Mouse (Mus musculus): ENCODE measurements at regions not wholly inside any gene's neighbourhood (a gene's known extent, or its start where the extent isn't known, plus 50 kb on each side); places are given as distances from the start of the nearest gene placed in this dataset.

DNA sequence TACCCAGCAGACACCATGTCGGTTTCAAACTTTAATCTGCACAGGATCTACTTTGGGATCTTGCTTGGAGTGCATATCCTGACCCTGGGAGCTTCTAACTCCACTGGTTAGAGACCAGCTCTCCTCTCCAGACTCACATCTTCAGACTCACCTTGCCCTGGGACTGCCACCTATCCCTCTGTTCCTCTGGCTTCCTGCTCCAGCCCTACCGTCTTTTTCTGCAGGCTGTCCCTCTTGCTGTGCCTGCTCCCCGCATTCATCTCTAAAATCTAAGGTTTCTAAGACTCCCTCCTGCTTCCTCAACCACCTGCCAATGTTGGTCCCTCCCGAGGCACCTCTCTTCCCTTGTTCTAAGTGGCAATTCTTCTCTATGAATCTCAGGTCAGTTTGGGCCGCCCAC is 233.2 kb downstream of the Plpp3 start:
- DNase-seq (ENCODE audit: low spot score): no peak

DNA sequence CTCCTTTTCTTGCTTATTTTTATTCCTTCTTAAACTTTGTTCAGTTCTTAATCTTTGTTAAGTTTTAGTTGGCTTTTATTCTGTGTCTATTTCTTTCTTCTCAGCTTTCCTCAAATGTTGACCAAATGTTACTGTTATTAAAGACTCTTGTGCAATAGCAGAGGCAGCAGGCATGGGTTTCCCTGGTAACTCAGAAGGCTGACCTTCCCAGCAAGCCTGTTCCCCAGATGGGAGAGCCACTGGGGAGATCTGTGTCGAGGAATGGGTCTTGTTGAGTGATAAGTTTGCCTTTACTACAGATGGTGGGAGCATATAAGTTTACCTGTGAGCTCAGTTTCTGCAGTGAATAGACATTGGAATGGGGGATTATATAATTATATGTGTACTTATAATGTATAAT is 237.2 kb downstream of the Plpp3 start:
- DNase-seq (ENCODE audit: low spot score): no peak

DNA sequence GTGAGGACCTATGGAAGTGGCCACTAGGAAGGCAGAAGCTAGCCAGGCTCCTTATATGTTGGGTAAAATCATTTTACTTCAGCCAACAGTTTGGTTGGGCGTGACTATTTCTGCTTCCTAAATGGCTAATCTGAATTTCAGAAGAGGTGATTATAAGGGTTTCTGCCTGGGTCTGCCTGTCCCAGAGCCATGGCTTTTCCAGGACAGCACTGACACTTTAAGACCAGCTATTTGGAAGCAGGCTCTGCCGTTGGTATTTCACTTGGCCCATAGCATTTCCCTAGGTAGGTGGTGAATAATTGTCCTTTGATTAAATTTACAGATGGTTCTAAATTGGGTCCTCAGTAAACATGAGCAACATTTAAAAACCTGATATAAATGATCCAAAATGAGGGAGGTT is 240.3 kb downstream of the Plpp3 start:
- DNase-seq (ENCODE audit: low spot score): no peak

DNA sequence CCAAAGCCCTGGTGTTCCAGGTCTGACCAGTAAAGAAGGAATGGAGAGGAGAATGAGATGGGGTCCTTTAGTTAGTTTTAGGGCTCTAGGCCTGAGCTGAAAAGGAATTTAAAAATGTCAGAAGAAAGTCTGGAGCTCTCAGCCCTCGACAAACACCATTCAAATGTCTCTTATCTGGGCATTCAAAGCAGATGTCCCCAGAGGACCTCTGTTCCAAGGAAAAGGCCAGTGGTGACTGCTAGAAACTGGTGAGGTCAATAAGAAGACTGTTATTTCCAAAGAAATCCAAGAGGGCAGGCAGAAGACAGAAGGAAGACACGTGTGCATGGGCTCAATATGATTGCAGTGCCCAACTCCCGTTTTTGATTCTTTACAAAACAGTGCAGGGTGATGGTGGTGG is 244.9 kb downstream of the Plpp3 start:
- no peak for DNase-seq (ENCODE audit: low spot score)

DNA sequence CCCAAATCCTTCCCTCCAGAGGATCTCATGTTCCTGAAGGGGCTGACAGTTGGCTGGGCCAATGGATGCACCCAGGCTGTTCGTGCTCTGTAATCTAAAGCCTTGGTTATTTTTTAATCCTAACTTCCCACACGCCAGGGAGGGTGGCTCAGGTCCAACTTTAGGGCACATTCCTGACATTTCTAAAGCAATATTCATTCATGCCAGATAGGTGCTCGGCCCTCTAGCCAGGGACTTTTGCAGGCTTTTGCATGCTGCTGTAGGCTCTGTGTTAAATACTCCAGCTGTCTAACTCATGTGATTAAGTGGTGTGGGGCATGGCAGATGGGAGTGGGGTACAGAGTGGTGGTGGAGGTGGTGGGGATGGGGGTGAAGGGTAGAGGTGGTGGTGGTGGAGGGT is 246.0 kb downstream of the Plpp3 start:
- no peak for DNase-seq (ENCODE audit: low spot score)

DNA sequence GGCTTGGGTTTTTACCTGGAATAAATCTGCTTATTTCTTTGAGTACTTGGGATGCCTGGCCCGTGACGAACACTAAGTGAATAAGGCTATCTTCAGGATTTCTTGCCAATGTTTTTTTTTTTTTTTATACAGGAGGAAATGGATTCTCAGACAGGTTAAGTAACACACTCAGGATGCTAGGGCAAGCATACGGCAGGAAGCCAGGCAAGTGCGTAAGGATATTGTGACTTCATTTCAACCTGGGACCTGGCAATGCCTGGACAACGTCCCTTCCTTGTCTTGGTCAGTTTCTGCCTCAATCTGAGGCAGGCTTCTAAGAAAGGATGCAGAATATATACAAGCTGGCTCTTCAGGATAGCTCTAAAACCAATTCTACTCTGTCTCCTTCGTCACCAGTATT is 246.5 kb downstream of the Plpp3 start:
- DNase-seq (ENCODE audit: low spot score): no peak

DNA sequence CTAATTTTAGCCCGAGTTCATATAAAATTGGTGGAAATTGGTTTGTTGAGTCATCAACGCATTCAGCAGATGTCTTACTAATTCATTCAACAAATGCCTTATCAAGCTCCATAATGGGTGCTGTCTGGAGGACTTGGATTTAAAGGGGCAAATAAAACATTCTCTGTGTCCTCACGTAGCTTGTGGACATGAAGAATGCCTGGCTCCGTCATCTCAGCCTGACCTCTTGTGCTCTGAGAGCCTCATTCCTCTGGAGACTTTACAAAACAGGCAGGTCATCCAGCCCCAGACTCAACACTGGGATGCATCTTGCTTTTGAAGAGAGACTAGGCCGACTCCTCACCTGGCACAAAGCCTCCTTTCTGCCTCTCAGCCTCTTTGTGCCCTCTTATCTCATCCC is 248.6 kb downstream of the Plpp3 start:
- no peak for DNase-seq (ENCODE audit: low spot score)

DNA sequence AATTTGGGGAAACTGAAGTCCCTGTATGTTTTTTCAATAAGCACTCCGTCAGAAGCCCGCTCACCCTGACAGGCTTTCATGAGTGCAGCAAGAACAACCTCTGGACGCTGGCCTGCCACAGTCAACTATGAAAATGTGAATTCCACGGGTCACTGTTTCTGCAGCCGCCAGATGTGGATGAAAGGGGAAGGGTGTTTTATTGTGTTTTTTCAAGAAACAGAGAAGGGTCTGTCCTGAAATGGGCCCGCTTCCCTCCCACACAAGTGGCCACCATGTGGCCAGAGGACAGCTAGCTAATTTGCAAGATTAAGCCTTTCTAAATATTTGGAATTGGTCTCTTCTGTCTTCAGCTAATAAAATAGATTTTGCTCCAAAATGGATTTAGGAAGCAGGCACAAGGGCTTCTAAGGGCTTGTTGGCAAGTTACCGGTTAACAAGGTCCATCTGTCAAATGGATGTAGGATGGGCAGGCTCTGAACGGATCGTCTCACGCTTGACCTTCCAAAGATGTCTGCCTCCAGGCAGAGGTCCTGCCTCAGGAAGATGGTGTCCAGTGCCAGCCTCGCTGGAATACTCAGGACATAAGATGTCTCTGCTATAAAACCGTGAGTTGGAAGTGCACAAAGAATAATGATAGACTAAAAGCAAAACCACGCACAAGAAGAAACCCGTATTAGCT is 249.8 kb downstream of the Plpp3 start:
- no peak for DNase-seq (ENCODE audit: low spot score)

DNA sequence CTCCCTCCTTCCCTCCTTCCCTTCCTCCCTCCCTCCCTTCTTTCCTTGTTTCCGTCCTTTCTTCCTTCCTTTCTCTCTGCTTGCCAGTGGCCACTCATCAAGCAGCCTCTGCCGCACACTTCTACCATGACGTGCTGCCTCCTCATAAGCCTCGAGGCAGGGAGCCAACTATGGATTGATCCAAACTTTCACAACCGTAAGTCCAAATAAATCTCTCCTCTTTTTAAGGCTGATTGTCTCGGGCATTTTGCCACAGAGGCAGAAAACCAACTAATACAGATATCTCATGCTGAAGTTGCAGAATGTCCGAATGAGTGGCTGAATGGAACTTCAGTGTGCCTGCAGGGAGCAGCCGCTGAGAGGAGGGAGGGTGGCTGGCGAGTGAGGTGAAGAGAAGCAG is 251.7 kb downstream of the Plpp3 start:
- DNase-seq (ENCODE audit: low spot score): no peak

DNA sequence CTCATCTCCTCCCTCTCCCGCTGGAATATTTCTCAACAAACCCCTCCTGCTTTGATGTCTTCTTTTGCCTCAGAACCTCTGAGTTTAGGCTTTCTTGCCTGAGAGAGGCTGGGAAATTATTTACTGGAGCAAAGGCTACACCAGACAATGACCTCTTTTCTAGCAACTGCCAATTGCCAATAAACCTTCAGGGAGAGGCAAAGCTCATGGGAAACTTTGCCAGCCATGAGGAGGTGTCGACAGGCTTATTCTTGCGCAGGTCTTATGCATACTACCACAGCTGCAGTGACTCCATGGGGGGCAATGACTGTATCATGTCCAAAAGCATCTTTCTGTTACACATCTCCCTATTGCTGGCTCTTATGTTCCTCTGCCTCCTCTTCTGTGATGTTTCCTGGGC is 260.0 kb downstream of the Plpp3 start:
- no peak for DNase-seq (ENCODE audit: low spot score)

DNA sequence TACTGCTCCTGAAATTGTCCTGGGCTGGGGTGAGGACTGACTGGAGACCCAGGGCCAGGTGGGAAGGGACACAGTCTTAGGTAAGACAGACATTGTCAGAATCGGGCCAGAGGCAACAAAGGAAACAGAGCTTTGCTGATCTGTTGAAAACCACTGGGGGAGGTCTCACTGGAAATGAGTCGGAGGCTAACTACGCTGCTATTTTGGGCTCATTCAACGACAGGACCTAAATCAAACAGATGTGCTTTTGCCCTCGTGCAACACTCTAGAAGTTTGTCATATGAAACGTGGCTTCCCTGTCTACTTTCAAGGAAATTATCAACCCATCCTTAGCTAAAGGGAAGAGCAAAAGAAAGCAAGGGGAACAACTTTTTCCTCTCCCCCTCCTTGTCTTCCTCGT is 265.3 kb downstream of the Plpp3 start:
- DNase-seq (ENCODE audit: low spot score): no peak

DNA sequence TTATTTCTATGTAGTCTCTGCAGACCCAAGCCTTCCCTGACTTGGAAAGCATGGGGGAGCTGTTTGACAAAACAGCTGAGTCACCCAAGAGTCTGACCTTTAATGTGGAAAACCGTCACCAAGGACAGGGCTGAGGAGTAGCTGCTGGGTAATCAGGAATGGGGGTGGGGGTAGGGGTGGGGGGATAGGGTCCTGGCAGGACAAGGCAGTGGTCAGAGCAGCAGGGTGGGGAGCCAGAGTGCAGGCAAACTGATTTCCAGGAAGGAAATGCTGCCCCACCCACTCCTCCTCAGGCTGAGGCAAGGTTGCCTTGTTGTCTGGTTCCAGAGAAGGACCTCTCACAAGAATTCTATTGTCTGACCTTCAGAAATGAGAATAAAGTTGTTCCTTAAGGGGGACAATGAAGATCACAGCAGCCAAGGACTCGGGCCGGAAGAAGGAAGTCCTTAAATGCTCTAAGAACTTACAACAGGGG is 266.6 kb downstream of the Plpp3 start:
- DNase-seq (ENCODE audit: low spot score): no peak

DNA sequence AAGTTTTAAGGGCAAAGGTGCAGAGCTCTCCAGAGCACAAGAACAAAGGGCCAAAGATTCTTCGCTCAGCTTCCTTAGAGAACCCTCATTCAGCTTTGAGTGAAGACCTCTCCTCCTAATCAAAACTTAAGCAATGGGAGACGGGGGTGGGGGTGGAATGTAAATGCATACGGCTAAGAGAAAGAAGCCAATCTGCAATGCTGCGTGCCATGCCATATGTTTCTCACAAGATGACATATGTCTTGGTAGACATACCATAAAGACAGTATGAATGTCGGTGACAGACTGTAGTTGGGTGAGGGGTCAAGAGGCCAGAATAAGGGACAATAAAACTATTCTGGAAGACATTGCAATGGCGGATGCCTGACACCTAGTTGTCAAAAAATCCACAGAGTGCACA is 267.9 kb downstream of the Plpp3 start:
- no peak for DNase-seq (ENCODE audit: low spot score)

DNA sequence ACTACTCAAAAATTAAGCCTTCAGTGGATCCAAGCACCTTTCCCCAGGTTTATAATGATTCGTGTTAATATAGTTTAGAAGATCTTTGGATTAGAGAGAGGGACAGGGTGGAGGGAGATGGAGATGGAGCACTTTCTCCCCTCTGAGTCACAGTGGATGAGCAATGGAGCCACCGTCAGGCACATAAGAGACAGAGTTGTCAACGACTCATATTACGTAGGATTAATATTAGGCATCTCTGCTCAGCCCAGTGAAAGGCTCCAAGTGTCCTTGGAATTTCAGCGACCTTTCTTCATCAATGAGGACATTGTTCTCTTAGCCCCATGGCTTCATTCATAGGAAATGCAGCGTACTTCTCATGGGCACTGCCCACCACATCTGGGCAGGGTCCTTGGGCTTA is 270.4 kb downstream of the Plpp3 start:
- no peak for DNase-seq (ENCODE audit: low spot score)

DNA sequence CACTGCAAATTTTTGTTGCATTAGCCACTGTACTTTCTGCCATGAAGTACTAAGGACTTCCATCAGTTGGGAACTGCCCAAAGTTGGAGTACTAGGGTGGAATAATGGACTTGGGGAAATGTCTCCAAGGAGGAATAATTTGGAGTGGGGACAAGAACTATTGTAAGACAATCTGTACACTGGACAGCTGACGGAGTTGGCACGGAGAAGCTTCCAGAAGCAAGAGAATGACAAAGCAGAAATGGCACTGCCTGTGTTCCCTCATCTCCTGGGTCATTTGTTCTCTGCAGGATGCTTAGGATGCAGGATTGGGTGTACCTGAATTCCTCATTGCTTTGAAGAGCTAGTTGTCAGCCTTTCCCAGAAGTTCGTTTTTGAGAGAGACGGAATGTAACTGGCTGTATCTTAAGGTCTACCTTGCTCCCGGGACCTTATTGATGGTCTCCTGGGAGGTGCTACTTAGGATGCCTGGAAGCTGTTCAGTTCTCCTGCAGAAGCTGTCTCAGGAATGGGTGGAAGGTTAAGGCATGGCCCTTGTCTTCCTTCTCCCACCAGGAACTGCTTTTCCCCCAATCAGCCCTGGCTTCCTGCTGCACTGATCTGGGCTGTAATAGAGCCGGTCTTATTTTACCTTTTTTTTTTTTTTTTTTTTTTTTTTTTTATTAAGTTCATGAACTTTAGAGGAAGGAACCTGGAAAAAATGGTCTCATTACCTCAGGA is 272.4 kb downstream of the Plpp3 start:
- no peak for DNase-seq (ENCODE audit: low spot score)

DNA sequence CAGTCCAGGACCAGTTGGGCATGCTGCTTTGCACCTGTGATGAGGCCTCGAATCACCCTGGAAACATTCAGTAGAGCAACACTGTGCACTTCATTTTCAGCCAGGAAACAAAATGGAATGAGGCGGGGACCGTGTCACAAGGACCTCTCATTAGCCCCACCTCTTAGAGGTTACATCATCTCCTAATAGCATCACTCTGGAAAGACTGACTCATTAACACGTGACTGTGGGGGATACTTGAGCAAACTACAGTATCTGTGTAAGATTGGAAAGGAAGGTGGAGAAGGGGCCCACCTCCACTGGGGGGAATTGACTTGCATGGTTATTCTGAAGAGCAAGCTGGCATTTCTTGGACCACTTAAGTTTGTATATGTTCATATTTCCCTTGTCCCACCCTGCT is 275.3 kb downstream of the Plpp3 start:
- DNase-seq (ENCODE audit: low spot score): no peak

DNA sequence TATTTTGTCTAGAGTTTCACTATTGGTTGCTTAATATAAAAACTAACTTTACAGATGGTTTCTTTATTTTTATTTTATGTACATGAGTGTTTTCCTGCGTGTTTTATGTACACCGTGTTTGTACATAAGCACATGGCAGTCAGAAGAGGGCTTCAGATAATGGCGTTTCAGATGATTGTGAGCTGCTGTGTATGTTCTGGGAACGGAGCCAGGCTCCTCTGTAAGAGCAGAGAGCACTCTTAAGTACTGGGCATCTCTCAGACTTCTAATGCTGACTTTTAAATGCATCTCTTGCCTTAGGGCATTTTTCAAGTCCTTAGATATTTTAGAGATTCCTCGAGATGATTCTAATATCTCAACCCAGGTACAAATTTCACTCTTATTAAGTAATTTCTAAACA is 280.0 kb downstream of the Plpp3 start:
- DNase-seq (ENCODE audit: low spot score): no peak

DNA sequence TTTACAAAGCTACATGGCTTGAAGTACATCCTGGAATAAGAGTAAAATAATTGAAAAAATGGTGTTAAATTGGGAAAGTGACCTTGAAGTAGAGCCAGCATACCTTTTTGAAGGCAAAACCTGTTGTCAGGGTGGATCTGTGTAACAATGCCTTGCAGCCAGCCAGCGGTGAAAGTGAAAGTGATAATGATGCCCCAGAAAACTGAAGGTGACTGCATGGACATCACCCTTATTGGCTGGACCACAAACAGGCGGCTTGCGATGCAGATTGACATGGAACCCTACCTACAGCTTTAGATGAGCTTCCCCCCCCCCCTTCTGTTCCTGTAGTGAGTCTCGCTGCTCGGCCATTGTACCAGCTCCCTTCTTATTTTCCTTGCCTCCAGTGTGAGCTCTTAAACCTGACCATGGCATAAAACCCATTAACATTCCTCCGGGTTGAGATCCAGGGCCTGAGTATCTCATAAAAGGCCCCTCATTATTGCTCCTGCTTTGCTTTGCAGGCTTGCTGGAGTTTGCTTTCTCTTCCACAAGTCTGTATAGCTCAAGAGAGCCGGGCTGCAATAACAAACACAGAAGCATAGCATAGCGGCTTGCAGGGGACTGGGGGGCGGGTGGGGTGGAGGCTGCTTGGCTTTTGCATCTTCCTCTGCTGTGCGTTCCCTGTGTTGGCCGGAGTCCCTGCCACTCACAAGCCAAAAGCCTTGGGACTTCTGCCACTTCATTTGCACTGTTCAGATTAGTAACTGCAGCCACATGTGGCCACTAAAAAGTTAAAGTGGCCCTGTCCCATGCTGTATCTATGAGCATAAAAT is 292.1 kb downstream of the Plpp3 start:
- no peak for DNase-seq (ENCODE audit: low spot score)

DNA sequence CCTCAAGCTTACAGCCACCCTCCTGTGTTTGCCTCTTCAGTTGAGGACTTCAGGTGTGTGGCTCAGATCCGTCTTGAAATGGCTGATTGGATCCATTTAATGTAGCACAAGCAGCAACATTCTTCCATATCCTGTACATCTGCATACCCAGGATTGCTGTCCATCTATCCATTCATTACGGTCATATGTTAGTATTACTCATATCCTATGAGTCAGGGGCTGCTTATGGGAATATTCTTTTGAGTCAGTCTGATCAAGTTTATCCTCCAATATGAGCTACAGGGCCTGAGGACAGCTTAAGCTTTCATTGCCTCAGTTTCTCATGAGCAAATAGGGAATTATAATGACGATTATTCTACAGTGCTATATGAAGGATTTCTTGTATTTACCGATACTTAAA is 293.7 kb downstream of the Plpp3 start:
- DNase-seq (ENCODE audit: low spot score): no peak

DNA sequence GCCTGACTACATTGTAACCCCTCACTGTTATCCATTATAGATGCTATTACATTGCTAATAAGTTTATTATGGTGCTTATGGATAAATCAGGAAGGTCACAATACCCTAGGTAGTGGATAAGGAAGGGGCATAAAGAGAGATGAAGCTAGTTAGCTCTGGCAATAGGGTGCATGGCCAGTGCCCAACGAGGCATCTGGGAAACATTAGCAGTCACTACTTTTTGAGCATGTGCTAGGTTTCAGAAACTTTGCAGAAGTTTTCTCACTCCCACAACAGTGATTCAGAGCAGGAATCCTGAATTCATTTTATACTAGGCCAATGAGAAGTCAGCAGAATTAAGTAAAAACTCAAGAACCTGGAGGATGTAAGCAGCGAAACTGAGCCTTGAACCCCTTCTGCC is 294.7 kb downstream of the Plpp3 start:
- no peak for DNase-seq (ENCODE audit: low spot score)

DNA sequence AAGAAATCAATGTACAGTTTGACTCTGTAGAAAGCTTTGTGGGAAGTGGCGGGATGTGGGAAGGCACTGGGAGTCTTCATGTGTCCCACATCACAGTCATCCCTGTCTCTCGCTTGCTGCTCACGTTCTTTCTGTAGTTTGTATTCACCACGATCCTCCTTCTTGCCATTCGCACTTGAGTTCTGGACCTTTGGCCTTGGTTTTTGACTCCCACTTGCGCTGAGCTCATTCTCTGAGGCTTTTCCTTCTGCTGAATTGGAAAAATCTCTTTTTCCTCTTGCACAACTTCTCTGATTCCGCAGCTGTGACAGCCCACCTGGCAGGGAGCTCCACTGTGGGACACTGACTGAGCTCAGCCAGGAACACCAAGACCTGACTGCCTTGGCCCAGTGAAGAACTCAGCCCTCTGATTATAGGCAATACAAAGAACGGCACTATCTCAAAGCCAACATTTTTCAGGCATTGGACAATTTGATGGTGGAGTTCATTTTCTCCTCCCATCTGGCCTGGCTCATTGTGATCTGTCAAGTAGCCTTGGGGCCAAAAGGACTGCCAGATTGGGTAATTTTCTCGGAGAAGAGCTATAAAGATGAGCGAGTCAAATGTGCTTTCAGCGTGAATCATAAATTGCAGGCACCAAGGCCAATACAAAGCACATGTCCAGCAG is 299.9 kb downstream of the Plpp3 start:
- no peak for DNase-seq (ENCODE audit: low spot score)

DNA sequence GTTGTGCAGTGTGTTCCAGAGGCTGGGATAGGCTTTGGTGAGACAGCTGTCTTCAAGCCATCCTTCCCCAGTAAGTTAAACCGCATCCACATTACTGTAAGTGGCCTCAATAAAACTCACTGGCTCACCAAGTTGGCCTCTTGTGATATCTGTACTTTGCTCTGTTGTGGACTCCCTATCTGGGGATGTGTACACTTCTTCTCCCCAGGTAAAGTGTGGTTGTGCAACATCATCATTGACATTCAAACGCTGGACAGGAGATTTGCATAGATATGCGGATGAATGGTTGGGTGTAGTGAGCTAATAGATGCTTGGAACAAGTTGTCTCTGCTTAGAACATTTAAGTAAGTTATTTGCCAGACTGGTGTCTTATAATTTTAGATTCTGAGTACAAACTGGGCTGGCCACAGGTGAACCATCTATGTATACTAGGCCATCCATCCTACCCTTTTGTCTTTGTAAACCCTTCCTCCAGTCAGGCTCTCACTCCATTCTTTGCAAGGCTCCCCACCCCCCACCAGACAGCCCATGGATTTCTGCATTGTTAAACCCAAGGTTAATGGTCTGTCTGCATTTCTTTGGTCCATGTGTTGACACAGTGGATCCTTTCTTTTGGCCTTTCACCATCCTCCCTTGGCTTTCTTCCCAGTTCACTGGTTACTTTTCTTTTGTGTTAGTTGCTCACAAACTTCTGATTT is 303.0 kb downstream of the Plpp3 start:
- DNase-seq (ENCODE audit: low spot score): no peak
